In the genomic region with DNA sequence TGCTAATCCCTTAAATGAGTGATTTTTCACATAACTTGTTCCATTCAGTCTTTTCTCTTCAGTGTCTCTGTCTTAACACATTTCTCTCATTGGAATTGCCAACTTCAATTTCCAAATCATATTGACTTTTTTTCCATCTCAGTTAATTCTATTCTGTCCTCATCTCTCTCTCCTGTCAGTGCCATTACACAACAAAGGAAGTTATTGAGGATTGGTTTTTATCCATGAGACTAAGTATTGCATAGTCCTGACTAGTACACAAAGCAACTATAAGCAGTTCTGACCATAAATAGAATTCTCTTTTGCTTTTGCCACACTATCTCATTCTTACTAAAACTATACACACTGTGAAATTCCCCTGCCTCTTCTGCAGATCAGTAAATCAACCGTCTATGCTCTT, we compare ENCODE assay signal across 13 mouse cellular contexts. TPM values are rescaled to one million over a fixed set of nuclear protein-coding genes. Genes with fewer than 3 reads are reported as not detected.
"Had no signal": no experiment of that assay in that cellular context is flagged by ENCODE, and none has a peak within 500 bp of the region (broad histone marks: within the 10 kb centered on the region; RNA-seq: fewer than 3 reads in every experiment).

No protein-coding gene starts in this region.

- DNase-seq: retina, postnatal 1 day; right cerebral cortex, adult 18-20 months; right cerebral cortex, postnatal 14 days; right cerebral cortex, postnatal 25 days; right cerebral cortex, postnatal 4 days; spleen, adult 18-20 months; thymus, adult 18-20 months; thymus, adult 2 months; thymus, postnatal 14 days; thymus, postnatal 25 days; thymus, postnatal 36 days; thymus, postnatal 4 days had no signal

RNA-seq across cellular contexts. Expression of a gene that starts 4.1 kb away (rescaled TPM):
- total RNA-seq: neutrophil, adult 5-6 weeks had no signal

RNA-seq across cellular contexts. Expression of a gene that starts 14.4 kb away (rescaled TPM):
- total RNA-seq: neutrophil, adult 5-6 weeks had no signal

RNA-seq across cellular contexts. Expression of a gene that starts 16.7 kb away (rescaled TPM):
- total RNA-seq: neutrophil, adult 5-6 weeks had no signal

RNA-seq across cellular contexts. Expression of a gene that starts 28.7 kb away (rescaled TPM):
- total RNA-seq: neutrophil, adult 5-6 weeks had no signal

RNA-seq across cellular contexts. Expression of a gene that starts 36.0 kb away (rescaled TPM):
- total RNA-seq: neutrophil, adult 5-6 weeks had no signal
